Mouse (Mus musculus) bone marrow, adult 2 months (tissue): Measurements from ENCODE around the gene Arhgap29.

ENCODE experiments used
- CTCF ChIP-seq: fragments of 200-500 bp; IDR thresholded peaks from 2 replicates; pipeline ENCODE4 v1.5.1; 2011; ENCODE audit warnings: low read length, control low read depth; ENCODE audit not compliant: control insufficient read depth, insufficient read depth
- POLR2A ChIP-seq: fragments of 200-500 bp; IDR thresholded peaks from 2 replicates; pipeline ENCODE4 v1.6.1; 2011; ENCODE audit warnings: low read depth, mild to moderate bottlenecking, control low read depth, low read length, borderline replicate concordance; ENCODE audit not compliant: control insufficient read depth

- TF ChIP-seq POLR2A, result no peak
- TF ChIP-seq CTCF, result no peak
These were observed 74.3 kb downstream of the Arhgap29 start for GRCm38 (mm10) chr3:122026676-122027075.
